Mouse (Mus musculus): ENCODE measurements around the gene Eif4a2.

Gene Eif4a2

GRCm38 (mm10) chr16:23132336-23132735 is 25.1 kb downstream of the Eif4a2 start:
- in situ Hi-C loops (cut with MboI, MseI): loop anchor here in 1 of 2 experiments (5.0 kb wide), 1 partner anchor 255 kb away; no protein-coding TSS in a partner anchor

- in situ Hi-C loops (cut with MboI, MseI): loop anchor here in 1 of 2 experiments (5.0 kb wide), 1 partner anchor 43 kb away; no protein-coding TSS in a partner anchor
Observed at GRCm38 (mm10) chr16:23135421-23136149, 28.3 kb downstream of the Eif4a2 start.

- in situ Hi-C loops (cut with MboI, MseI): loop anchor here in 1 of 2 experiments (5.0 kb wide), 1 partner anchor 44 kb away; no protein-coding TSS in a partner anchor
Observed at GRCm38 (mm10) chr16:23136406-23136970, 29.2 kb downstream of the Eif4a2 start.

- in situ Hi-C loops (cut with MboI, MseI): no loop called here
Observed at GRCm38 (mm10) chr16:23140911-23141310, 33.7 kb downstream of the Eif4a2 start.

GRCm38 (mm10) chr16:23144326-23144725 is 37.1 kb downstream of the Eif4a2 start:
- in situ Hi-C loops (cut with MboI, MseI): no loop called here

GRCm38 (mm10) chr16:23145211-23145610 is 38.0 kb downstream of the Eif4a2 start:
- in situ Hi-C loops (cut with MboI, MseI): loop anchor here in 1 of 2 experiments (5.0 kb wide), 1 partner anchor 257 kb away; no protein-coding TSS in a partner anchor

GRCm38 (mm10) chr16:23146280-23146679 is 39.0 kb downstream of the Eif4a2 start, which contains the start of gene Adipoq:
TSS of gene Adipoq (plus strand) at chr16:23146536.
- in situ Hi-C loops (cut with MboI, MseI): loop anchor here in 1 of 2 experiments (5.0 kb wide), 1 partner anchor 256 kb away; no protein-coding TSS in a partner anchor

- in situ Hi-C loops (cut with MboI, MseI): loop anchor here in 1 of 2 experiments (5.0 kb wide), 1 partner anchor 253 kb away; no protein-coding TSS in a partner anchor
Observed at GRCm38 (mm10) chr16:23148936-23149335, 41.7 kb downstream of the Eif4a2 start.

- in situ Hi-C loops (cut with MboI, MseI): loop anchor here in 1 of 2 experiments (5.0 kb wide), 1 partner anchor 253 kb away; no protein-coding TSS in a partner anchor
Observed at GRCm38 (mm10) chr16:23149396-23149795, 42.2 kb downstream of the Eif4a2 start.

GRCm38 (mm10) chr16:23151423-23151822 is 44.2 kb downstream of the Eif4a2 start:
- in situ Hi-C loops (cut with MboI, MseI): loop anchor here in 1 of 2 experiments (5.0 kb wide), 1 partner anchor 251 kb away; no protein-coding TSS in a partner anchor

- in situ Hi-C loops (cut with MboI, MseI): loop anchor here in 1 of 2 experiments (5.0 kb wide), 1 partner anchor 248 kb away; no protein-coding TSS in a partner anchor
Observed at GRCm38 (mm10) chr16:23154261-23154660, 47.0 kb downstream of the Eif4a2 start.

GRCm38 (mm10) chr16:23157013-23157412 is 49.8 kb downstream of the Eif4a2 start:
- in situ Hi-C loops (cut with MboI, MseI): no loop called here

- in situ Hi-C loops (cut with MboI, MseI): no loop called here
Observed at GRCm38 (mm10) chr16:23158292-23158691, 51.0 kb downstream of the Eif4a2 start.

GRCm38 (mm10) chr16:23158957-23159356 is 51.7 kb downstream of the Eif4a2 start:
- in situ Hi-C loops (cut with MboI, MseI): no loop called here

GRCm38 (mm10) chr16:23159749-23160148 is 52.5 kb downstream of the Eif4a2 start:
- in situ Hi-C loops (cut with MboI, MseI): no loop called here

GRCm38 (mm10) chr16:23162116-23162515 is 54.9 kb downstream of the Eif4a2 start:
- in situ Hi-C loops (cut with MboI, MseI): no loop called here
